Mouse (Mus musculus) lung, postnatal 0 days (tissue): ENCODE measurements around the gene Uimc1. TPM values are rescaled to one million over a fixed set of nuclear protein-coding genes. Genes with fewer than 3 reads are reported as not detected.
A peak's percentile ranks its signal among the peaks of the same experiment; 100 is the strongest.

Source experiments
- ATAC-seq: fragments of 200-750 bp; cut with Nextera tagmentation; 2 replicates; pipeline ENCODE4 v1.8.0; 2017; ENCODE audit warnings: moderate library complexity
- DNase-seq: peaks from one replicate; pipeline ENCODE4 v3.0.0-alpha.2; 2016; ENCODE audit warnings: low spot score
- H3K27ac ChIP-seq: fragments of 300-500 bp; sonication (generic); 2 replicates; pipeline ENCODE4 v1.5.1; 2014; ENCODE audit warnings: antibody characterized with exemption, mild to moderate bottlenecking, low read length, mixed read lengths
- H3K27me3 ChIP-seq: fragments of 300-500 bp; sonication (generic); replicated peaks from 2 replicates; pipeline ENCODE4 v1.6.1; 2014; ENCODE audit warnings: low read length, mixed read lengths; ENCODE audit not compliant: insufficient read depth
- H3K36me3 ChIP-seq: fragments of 300-500 bp; sonication (generic); 2 replicates; pipeline ENCODE4 v1.6.1; 2014; ENCODE audit warnings: low read length, mixed read lengths; ENCODE audit not compliant: insufficient read depth
- H3K4me1 ChIP-seq: fragments of 300-500 bp; sonication (generic); 2 replicates; pipeline ENCODE4 v1.6.1; 2014; ENCODE audit warnings: antibody characterized with exemption, low read depth, low read length, mixed read lengths; ENCODE audit not compliant: insufficient read depth
- H3K4me2 ChIP-seq: fragments of 300-500 bp; sonication (generic); replicated peaks from 2 replicates; pipeline ENCODE4 v1.6.1; 2014; ENCODE audit warnings: low read depth, mild to moderate bottlenecking, low read length, moderate library complexity, mixed read lengths
- H3K4me3 ChIP-seq: fragments of 300-500 bp; sonication (generic); 2 replicates; pipeline ENCODE4 v1.5.1; 2014; ENCODE audit warnings: low read depth, low read length
- H3K9ac ChIP-seq: fragments of 300-500 bp; sonication (generic); replicated peaks from 2 replicates; pipeline ENCODE4 v1.6.1; 2014; ENCODE audit warnings: low read depth, mild to moderate bottlenecking
- H3K9me3 ChIP-seq: fragments of 300-500 bp; sonication (generic); 2 replicates; pipeline ENCODE4 v1.6.1; 2016; ENCODE audit warnings: low read length, mixed read lengths
- CTCF ChIP-seq: IDR thresholded peaks from 2 replicates; pipeline ENCODE4 v1.5.1; 2016; ENCODE audit warnings: antibody characterized with exemption, mild to moderate bottlenecking
- EP300 ChIP-seq: IDR thresholded peaks from 2 replicates; pipeline ENCODE4 v1.6.1; 2016; ENCODE audit warnings: antibody characterized with exemption, mild to moderate bottlenecking, control low read depth
- WGBS: fragments of 180-500 bp; shearing (Covaris S2); extraction: QIAGEN DNeasy Blood & Tissue Kit; methylation state at CpG from one replicate; pipeline ENCODE4 v1.1.7; 2014; 5-methylcytosine and 5-hydroxymethylcytosine counted together
- polyA plus RNA-seq: library from polyadenylated mRNA; unstranded; fragments of >200 nt; fragmentation: Nextera tagmentation; extraction: Ambion mirVana; gene quantifications from 2 replicates; pipeline ENCODE4 v1.2.1, GENCODE M21; 2015

The Uimc1 gene
- polyA plus RNA-seq, 1 experiment from 2014 or later: 21.6 TPM

- 46% methylated on average over 8 of the region's 8 CpGs for WGBS
- ATAC-seq (peak; percentile 32; the same call in 1 of the 2 replicates), DNase-seq (peak; percentile 21)
- no peak overlapping the region for H3K4me2 ChIP-seq
- H3K4me3 ChIP-seq: no peak overlapping the region
- H3K36me3 ChIP-seq: no peaks in the 10 kb centered on the region
- H3K9me3 ChIP-seq: no peaks in the 10 kb centered on the region
- TF ChIP-seq CTCF: no peak
- no peak for TF ChIP-seq EP300
- H3K9ac ChIP-seq: no peak overlapping the region
- no peaks in the 10 kb centered on the region for H3K27me3 ChIP-seq
- no peak overlapping the region for H3K27ac ChIP-seq
- H3K4me1 ChIP-seq: no peaks in the 10 kb centered on the region
Observed at GRCm38 (mm10) chr13:54978804-54979203, 121.3 kb downstream of the Uimc1 start.

Other genes with a start within 250 kb of the Uimc1 start
- 1.4 and 1.9 TPM in 2 replicates for gene Unc5a, start 150.9 kb downstream of the Uimc1 start, polyA plus RNA-seq
- gene Hk3, start 78.9 kb downstream of the Uimc1 start, polyA plus RNA-seq: 1.0 and 1.1 TPM in 2 replicates
- gene Zfp346, start 5.0 kb upstream of the Uimc1 start, polyA plus RNA-seq: 6.9 and 7.9 TPM in 2 replicates
- gene Gm17617, start 33.2 kb upstream of the Uimc1 start, polyA plus RNA-seq: not detected in 2 replicates
- gene Fgfr4, start 52.3 kb upstream of the Uimc1 start, polyA plus RNA-seq: 18.9 and 19.3 TPM in 2 replicates
- 52.4 and 55.7 TPM in 2 replicates for gene Nsd1, start 109.5 kb upstream of the Uimc1 start, polyA plus RNA-seq
- 283 and 307 TPM in 2 replicates for gene Prelid1, start 220.2 kb upstream of the Uimc1 start, polyA plus RNA-seq
- 60.4 and 69.9 TPM in 2 replicates for gene Rab24, start 221.6 kb upstream of the Uimc1 start, polyA plus RNA-seq
- gene Mxd3, start 229.5 kb upstream of the Uimc1 start, polyA plus RNA-seq: 3.1 and 5.0 TPM in 2 replicates